In the genomic region with DNA sequence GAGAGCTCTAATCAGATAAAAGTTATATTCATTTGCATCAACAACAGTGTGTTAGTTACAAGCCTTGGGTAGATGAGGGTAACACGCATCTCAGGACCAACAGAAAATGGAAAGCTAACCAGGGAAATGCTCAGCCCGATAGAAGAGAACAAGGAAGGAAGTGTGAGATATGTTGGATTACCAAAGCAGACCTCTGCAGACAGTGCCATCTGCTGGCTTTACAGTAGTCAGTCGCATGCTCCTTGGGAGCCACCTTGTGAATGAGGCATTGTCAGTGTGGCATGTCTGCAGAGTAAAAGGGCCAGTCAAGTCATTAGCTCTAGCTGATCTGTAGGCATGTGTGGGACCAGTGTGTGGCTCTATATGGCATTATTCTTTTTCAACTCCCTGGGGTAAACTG, we compare ENCODE assay signal across 9 mouse cellular contexts.
DNase-seq lines count a peak whose midpoint lies in the region; ATAC-seq and TF ChIP-seq lines count a peak whose summit lies in the region.
"Had no signal": no experiment of that assay in that cellular context is flagged by ENCODE, and none has a peak within 500 bp of the region (broad histone marks: within the 10 kb centered on the region; RNA-seq: fewer than 3 reads in every experiment).

No protein-coding gene starts in this region.

- no peak overlapping the region for H3K4me2 ChIP-seq in liver, embryonic 14.5 days (ENCODE audit: low read depth)
- no peak overlapping the region for H3K4me2 ChIP-seq in liver, embryonic 12.5 days
- no peak overlapping the region for H3K4me2 ChIP-seq in forebrain, embryonic 11.5 days (ENCODE audit: low read depth, low read length, severe bottlenecking)
- H3K4me2 ChIP-seq: limb, embryonic 15.5 days had no signal

- TF ChIP-seq EP300 in liver, embryonic 14.5 days (IDR thresholded peaks at IDR 0.05; ENCODE audit: low read depth), result no peak

- H3K27me3 ChIP-seq in liver, embryonic 14.5 days (ENCODE audit: control insufficient read depth, insufficient read depth, low read length), result no peaks in the 10 kb centered on the region
- H3K27me3 ChIP-seq in liver, embryonic 12.5 days (replicated peaks), result no peaks in the 10 kb centered on the region
- H3K27me3 ChIP-seq in forebrain, embryonic 11.5 days (ENCODE audit: control insufficient read depth, insufficient read depth, low read length), result no peaks in the 10 kb centered on the region
- H3K27me3 ChIP-seq: limb, embryonic 15.5 days had no signal

- H3K4me3 ChIP-seq in liver, embryonic 14.5 days (ENCODE audit: insufficient read depth in 1 of 2, low read depth in 2 of 2, low read length in 2 of 2), result no peak overlapping the region
- no peak overlapping the region for H3K4me3 ChIP-seq in liver, embryonic 12.5 days
- no peak overlapping the region for H3K4me3 ChIP-seq in forebrain, embryonic 11.5 days (ENCODE audit: low read depth, low read length)
- H3K4me3 ChIP-seq: limb, embryonic 15.5 days had no signal

- no peak for ATAC-seq in liver, embryonic 14.5 days (ENCODE audit: insufficient read depth)
- ATAC-seq in liver, embryonic 12.5 days, result no peak
- ATAC-seq in forebrain, embryonic 11.5 days (replicated peaks; ENCODE audit: low FRiP score), result no peak
- no peak for ATAC-seq in erythroblast, adult 5-6 weeks (replicated peaks; ENCODE audit: low FRiP score, poor library complexity, severe bottlenecking)

- no peak for DNase-seq in liver, embryonic 14.5 days (ENCODE audit: low read depth in 3 of 3, low spot score in 3 of 3)
- peak; percentile 35 to 57 for DNase-seq in adrenal gland, postnatal 36 days
- peak; percentile 51 for DNase-seq in forebrain, embryonic 11.5 days (ENCODE audit: low spot score)
- DNase-seq in kidney, postnatal 25 days, result peak; percentile 36 to 37
- DNase-seq in lung, postnatal 36 days, result peak; percentile 42
- DNase-seq in testis, postnatal 10 days (ENCODE audit: low spot score), result peak; percentile 42

- no peaks in the 10 kb centered on the region for H3K4me1 ChIP-seq in liver, embryonic 14.5 days (replicated peaks; ENCODE audit: control insufficient read depth in 2 of 2, insufficient read depth in 2 of 2, low read length in 1 of 2)
- H3K4me1 ChIP-seq in liver, embryonic 12.5 days, result no peaks in the 10 kb centered on the region
- H3K4me1 ChIP-seq in forebrain, embryonic 11.5 days (replicated peaks; ENCODE audit: control insufficient read depth, insufficient read depth, low read length), result no peaks in the 10 kb centered on the region
- H3K4me1 ChIP-seq: limb, embryonic 15.5 days had no signal

- H3K27ac ChIP-seq in liver, embryonic 14.5 days, result no peak overlapping the region
- H3K27ac ChIP-seq in liver, embryonic 12.5 days, result no peak overlapping the region
- H3K27ac ChIP-seq in forebrain, embryonic 11.5 days (ENCODE audit: low read depth, low read length), result no peak overlapping the region
- H3K27ac ChIP-seq: limb, embryonic 15.5 days had no signal

- WGBS in liver, embryonic 14.5 days (ENCODE audit: insufficient replicate concordance), result 17% methylated on average over 3 of the region's 3 CpGs
- 23% methylated on average over 3 of the region's 3 CpGs for WGBS in liver, embryonic 12.5 days (ENCODE audit: insufficient replicate concordance)
- 50% methylated on average over 3 of the region's 3 CpGs for WGBS in forebrain, embryonic 11.5 days

- no peak overlapping the region for H3K9ac ChIP-seq in liver, embryonic 14.5 days (replicated peaks)
- no peak overlapping the region for H3K9ac ChIP-seq in liver, embryonic 12.5 days
- no peak overlapping the region for H3K9ac ChIP-seq in forebrain, embryonic 11.5 days (ENCODE audit: low read length)
- H3K9ac ChIP-seq: limb, embryonic 15.5 days had no signal

- H3K36me3 ChIP-seq in liver, embryonic 14.5 days (replicated peaks; ENCODE audit: control insufficient read depth, insufficient read depth, low read depth), result no peaks in the 10 kb centered on the region
- no peaks in the 10 kb centered on the region for H3K36me3 ChIP-seq in liver, embryonic 12.5 days
- H3K36me3 ChIP-seq in forebrain, embryonic 11.5 days (ENCODE audit: control insufficient read depth, insufficient read depth, low read length), result no peaks in the 10 kb centered on the region
- H3K36me3 ChIP-seq: limb, embryonic 15.5 days had no signal

- peak; percentile 46 for TF ChIP-seq CTCF in liver, embryonic 14.5 days (IDR thresholded peaks at IDR 0.05; ENCODE audit: low read depth)

- H3K9me3 ChIP-seq in liver, embryonic 14.5 days (ENCODE audit: control insufficient read depth, low read length), result no peaks in the 10 kb centered on the region
- no peaks in the 10 kb centered on the region for H3K9me3 ChIP-seq in liver, embryonic 12.5 days (replicated peaks)
- no peaks in the 10 kb centered on the region for H3K9me3 ChIP-seq in forebrain, embryonic 11.5 days (ENCODE audit: control insufficient read depth, low read length)
- H3K9me3 ChIP-seq: limb, embryonic 15.5 days had no signal

Comparison
In these comparisons a context has a peak if more than half of its experiments do, and no peak if none do; other contexts are left out.
1. DNase-seq: peak in adrenal gland, postnatal 36 days (2 of 2), forebrain, embryonic 11.5 days (single experiment), kidney, postnatal 25 days (2 of 2), lung, postnatal 36 days (single experiment) and testis, postnatal 10 days (single experiment); none in liver, embryonic 14.5 days (0 of 3).